Mouse (Mus musculus) frontal cortex, postnatal 10 days (tissue): ENCODE data around the gene Zfp462.
A peak's percentile ranks its signal among the peaks of the same experiment; 100 is the strongest.
"Not testable (repeated sequence)": the region's sequence is repeated elsewhere in the genome, so short reads cannot be mapped to it uniquely, and the experiment has no call there.

ENCODE experiments used
- DNase-seq, 2 experiments: peaks; one replicate each; pipeline ENCODE4 v3.0.0; 2022; ENCODE audit warnings: low spot score in 2 of 2, mixed read lengths in 1 of 2

Zfp462 gene

GRCm38 (mm10) chr4:54950866-54951265, 6.0 kb downstream of the Zfp462 start:
- DNase-seq, result no peak

- DNase-seq, result no peak
Measured at GRCm38 (mm10) chr4:54953657-54954395, 9.0 kb downstream of the Zfp462 start.

DNA sequence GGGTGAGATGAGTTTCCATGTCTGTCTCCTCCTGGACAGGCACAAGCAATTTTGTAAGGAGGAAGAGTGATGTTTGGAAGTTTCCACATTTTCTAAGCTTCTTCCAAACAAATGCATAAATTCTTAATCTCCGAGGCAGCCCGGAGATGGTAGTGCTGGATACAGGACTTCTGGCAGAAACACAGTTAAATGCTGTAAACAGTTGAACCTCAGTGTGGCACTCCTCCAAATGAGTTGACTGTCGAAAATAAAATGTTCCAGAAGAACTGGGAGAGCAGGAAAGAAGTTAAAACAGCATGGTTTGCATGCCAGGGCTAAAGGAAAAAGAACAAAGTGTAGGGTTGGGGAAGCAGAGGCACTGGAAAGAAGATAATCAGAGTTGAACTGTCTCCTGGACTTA, 9.6 kb downstream of the Zfp462 start:
- DNase-seq, result no peak

DNA sequence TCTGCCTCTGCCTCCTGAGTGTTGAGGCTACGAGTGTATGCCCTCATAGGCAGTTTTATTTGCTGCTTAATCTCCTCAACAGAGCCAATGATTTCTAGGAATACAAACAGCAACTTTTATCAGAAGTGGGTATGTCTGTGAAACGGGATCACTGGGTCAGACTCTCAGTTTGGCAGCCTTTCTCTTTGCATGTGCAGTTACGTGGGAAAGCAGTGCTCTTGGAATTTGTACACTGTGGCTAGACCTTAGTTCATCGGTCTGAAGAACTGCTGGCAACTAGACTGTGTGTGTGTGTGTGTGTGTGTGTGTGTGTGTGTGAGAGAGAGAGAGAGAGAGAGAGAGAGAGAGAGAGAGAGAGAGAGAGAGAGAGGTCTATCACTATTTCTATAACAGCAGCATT, 15.9 kb downstream of the Zfp462 start:
- no peak for DNase-seq

DNA sequence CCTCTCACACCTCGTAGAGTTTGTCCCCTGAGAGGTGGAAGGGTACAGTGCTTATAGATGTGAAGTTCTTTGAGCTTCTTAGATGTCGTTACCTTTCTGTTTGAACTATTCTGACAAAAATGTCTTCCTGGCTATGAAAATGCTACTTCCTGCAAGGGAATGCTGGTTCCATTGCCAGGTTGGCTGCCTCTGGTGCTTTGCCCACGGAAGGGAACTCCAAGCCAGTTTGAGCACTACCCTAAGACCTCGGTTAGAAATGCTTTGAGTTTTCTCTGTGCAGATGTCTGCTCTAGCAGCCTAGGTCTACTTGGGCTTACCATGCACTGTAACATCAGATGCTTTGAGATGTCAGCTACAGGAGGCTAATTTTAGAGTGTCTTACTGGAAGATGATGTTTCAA, 17.3 kb downstream of the Zfp462 start:
- no peak for DNase-seq

- no peak for DNase-seq
Measured at GRCm38 (mm10) chr4:54963551-54963950, 18.7 kb downstream of the Zfp462 start.

DNA sequence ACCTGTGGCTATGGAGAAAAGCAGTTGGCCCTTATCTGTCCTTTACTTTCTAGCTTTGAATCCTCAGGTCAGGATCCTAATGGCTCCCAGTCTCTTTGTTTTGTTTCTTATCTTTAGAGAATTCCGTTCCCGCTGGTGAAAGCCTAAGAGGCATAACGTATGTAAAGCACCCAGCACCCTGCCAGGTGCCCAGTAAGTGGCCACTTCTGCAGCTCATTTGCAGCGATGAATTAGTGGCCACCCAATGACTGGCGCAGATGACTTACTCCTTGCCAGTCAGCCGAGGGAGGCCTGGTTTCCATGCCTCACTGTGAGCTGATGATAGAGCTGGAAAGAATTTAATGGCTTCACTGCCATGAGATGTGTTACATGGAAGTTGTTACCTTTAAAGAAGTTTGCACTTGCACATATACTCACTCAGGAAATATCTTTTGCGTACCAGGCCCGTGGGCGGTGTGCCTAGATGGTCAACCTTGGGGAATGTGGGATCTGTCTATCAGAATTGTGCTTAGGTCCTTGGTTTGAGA, 20.4 kb downstream of the Zfp462 start:
- DNase-seq, result no peak

- DNase-seq, result peak in 1 of 2 experiments; percentile 40
Measured at GRCm38 (mm10) chr4:54966161-54966806, 21.4 kb downstream of the Zfp462 start.

DNA sequence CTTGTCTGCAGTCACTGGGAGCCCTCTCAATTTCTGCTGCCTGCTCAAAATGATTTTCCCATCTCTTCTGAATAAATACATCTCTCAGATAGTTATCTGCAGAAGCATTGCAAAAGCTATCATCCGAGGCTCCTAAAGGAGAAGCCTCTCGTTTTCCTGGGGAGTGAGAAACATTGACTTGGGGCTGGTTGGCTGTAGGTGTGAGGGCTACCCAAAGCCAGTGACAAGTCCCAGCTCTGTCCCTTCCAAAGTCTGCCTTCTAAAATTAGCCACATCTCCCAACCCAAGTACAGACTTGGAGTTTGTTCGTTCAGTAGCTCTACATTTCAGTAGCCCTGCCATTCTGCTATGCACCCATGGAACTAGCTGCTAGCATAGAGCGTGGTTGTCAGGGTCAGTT, 22.3 kb downstream of the Zfp462 start:
- DNase-seq, result no peak

- DNase-seq, result no peak
Measured at GRCm38 (mm10) chr4:54967721-54968120, 22.9 kb downstream of the Zfp462 start.

GRCm38 (mm10) chr4:54969671-54970295, 24.9 kb downstream of the Zfp462 start:
- DNase-seq, result no peak

DNA sequence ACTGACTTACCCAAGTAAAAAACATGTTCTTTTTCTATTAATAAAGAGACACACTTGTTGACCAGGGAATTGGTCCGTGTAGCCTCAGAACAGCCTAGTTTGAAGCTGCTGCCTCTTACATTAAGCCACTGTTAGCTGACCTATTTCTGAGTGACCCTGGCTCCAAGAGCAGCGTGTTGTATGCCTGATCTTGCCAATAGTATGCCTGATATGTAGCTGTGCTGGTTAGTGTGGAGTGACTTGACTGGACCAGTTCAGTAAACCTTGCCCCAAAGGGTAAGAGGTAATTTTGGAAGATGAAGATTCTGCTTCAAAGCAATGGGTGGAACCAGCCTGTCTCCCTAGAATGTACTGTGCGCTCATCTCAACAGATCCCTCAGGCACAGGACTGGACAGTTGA, 26.5 kb downstream of the Zfp462 start:
- DNase-seq, result no peak

- no peak for DNase-seq
Measured at GRCm38 (mm10) chr4:54972096-54972495, 27.2 kb downstream of the Zfp462 start.

- no peak for DNase-seq
Measured at GRCm38 (mm10) chr4:54972827-54973560, 28.1 kb downstream of the Zfp462 start.

- no peak for DNase-seq
Measured at GRCm38 (mm10) chr4:54979771-54980472, 35.1 kb downstream of the Zfp462 start.

DNA sequence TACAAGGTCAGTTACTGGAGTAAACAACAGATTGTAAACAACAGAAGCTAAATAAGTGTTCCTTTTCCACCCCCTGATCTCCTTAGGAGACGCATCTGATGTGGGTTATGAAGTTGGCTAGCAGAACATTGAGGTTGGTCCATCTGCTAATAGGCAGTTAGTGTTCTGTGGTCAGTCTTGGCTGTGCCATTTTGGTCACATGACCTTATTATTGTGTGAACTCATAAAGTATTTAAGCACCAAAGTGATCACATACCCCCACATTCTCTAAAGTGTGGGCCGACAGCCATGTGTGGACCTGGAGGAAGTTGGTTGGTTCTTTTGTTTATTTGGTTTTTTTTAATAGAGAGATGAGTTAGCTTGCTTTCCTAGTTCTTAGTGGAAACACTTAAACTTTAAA, 39.7 kb downstream of the Zfp462 start:
- DNase-seq, result no peak

DNA sequence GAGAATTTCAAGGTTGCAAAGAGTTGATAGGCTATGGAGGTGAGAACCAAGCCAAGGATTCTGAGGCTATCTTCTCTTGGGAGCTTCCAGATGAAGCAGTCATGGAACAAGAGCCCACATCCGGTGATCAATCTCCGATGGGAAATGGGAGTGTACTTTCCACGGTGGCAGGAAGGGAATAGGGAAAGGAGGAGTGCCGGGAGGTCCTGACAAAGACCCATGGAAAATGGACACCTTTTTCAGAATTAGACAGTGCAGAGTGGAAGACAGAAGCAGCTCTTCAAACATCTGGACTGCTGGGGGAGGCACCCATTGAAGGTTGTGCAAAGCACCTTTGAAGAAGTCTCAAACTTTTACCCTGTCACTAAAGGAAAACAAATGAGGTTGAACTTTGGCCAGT, 41.8 kb downstream of the Zfp462 start:
- DNase-seq, result no peak

DNA sequence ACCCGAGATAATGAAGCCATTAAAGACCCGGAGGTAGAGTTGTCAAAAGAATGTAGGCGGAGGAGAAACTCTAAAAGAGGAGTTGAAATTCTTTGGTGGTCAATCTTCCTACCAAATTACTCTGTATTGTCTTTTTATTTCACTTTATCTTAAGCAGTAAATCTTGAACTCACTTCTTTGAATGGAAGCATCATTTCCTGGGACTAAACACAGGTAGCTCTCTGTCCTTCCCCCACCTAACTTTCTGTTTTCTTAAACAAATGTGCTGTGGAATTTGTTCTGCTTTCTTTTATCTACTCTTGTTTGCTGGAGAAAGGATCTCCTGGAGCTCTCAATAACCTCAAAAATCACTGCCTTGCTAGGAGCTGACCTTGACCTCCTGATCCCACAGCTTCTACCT, 42.4 kb downstream of the Zfp462 start:
- no peak for DNase-seq

DNA sequence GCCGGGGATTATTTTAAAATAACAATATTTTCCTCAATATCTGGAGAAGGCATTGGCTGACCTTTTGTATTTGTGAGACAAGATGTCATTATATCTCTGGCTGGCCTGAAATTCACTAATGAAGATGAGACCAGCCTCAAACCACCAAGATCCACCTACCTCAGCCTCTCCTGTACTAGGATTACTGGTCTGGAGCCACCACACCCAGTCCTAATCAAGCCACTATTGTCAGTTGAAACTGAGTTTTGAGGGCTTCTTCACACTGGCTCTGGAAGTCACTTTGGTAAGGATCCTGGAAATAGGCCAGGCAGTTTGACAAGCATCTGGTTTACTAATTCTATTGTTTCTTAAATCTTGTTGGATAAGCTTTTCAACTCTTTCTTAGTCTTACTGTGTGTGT, 43.1 kb downstream of the Zfp462 start:
- DNase-seq, result no peak

GRCm38 (mm10) chr4:54991973-54992372, 47.1 kb downstream of the Zfp462 start:
- no peak for DNase-seq

GRCm38 (mm10) chr4:54993001-54993400, 48.2 kb downstream of the Zfp462 start:
- DNase-seq, result not testable (repeated sequence)
